Mouse (Mus musculus) c-Kit-positive CD71-positive TER-119-positive erythroid progenitor cells, embryonic 14.5 days (primary cell): ENCODE results near the gene Nav2.

Experiments
- DNase-seq: peaks from one replicate; pipeline ENCODE4 v3.0.0-alpha.2; 2013; ENCODE audit warnings: low spot score

Nav2 gene

DNA sequence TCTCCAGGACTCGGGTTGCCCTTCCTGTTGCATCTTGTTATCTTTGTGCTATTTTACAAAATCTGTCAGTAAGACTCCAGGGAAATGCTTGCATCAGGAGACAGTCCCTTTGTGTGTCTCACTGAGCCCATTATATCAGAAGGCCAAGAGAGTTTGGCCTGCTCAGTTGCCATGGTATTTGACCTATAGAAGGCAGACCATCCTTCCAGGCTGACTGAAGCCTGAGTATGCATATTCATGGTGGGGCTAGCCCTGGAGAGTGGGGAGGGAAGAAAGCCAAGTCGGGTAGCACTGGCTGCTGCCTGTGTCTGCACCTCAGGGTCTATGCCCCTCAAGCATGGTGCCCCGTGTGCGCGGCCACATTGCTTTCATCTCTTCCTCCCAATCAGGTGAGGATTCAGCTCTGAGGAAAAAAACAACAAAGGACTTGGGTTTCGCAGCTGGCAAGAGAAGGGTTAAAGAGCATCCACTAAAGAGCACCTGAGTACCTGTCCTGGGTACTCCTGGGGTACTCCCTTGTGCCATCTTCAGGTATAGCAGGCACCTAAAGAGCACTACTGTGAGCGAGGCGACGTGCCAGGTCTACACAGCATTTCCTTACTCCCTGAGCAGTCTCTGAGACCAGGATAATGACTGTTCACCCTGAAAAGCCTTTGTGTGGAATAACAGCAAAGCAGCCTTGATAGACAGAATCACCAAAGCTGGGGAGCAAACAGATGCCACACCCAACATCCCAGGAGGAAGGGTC, 144.5 kb downstream of the Nav2 start:
- DNase-seq: no peak

DNA sequence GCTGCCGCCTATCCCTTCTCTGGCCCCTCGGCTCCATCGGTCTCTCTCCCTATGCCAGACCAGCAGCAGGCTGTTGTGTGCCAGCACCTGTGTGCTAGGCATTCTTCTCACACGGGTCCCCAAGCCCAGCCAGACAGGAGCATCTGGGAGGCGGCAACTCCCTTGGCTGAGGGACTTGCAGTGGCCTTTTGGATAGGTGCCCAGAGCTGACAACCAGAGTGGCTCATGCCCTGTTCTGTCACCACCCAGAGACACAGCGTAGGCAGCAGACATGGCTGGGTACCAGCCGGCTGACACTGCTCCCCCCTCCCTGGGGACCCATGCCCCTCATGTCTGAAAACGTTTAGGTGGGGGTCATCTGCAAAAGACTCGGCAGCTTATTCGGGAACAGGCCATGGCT, 146.8 kb downstream of the Nav2 start:
- DNase-seq: no peak

DNA sequence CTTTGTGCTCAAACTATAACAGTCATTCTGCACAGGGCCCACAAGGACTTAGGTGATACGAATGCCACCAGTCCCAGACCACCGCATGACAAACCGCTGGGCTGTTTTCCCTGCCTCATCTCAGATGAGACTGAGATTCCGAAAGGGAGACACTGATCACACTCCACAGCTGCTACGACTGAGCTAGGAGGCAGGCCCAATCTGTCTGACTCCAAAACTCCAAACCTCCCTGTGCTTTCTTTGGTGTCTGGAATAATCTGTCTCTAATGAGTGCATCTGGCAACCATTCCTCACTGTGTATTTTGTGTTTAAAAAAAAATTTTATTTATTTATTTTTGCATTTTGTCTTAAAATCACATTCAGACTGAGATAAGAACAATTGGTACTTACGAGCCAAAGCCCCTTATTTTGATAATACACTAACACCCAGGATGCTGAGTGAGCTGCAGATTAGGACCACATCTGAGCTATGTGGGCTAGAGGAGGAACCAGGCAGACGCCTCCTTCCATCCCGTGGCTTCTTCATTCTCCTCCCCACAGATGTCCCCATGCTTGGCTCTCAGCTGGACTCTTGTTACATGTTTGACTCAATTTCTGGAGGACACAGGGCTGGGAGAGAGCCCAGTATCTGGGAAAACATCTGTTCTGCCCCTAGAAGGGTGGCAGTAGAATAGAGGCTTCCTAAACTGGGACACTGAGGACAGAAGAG, 149.9 kb downstream of the Nav2 start:
- no peak for DNase-seq

DNA sequence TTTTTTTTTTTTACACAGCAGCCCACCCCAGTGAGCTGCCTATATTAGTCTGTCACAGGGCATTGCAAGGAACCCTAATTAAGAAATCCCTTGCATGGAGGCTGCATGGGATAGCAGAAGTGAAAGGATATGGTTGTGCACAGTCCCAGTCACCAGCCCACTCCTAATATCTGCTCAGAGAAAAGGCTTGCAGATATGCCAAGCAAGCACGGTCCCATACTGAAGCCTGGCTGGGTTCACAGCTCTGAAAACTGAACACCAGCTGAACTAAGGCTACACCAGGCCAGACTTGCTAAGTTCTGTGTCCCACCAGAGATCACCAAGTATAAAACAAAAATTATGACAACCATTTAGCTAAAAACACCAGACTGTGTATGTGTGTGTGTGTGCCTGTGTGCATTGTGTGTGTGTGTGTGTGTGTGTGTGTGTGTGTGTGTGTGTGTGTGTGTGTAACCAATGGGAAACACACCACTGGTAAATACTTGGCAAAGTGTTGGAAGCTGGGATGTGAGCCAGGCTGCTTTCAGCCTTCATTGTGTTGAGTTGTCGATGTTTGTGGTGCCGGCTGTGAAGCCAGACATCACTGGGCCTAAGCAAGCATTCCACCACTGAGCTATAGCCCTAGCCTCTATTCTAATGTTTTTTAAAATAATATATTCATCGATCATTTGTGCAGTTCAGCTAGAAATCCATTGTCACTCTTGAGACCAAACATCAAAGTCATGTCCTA, 156.4 kb downstream of the Nav2 start:
- no peak for DNase-seq

DNA sequence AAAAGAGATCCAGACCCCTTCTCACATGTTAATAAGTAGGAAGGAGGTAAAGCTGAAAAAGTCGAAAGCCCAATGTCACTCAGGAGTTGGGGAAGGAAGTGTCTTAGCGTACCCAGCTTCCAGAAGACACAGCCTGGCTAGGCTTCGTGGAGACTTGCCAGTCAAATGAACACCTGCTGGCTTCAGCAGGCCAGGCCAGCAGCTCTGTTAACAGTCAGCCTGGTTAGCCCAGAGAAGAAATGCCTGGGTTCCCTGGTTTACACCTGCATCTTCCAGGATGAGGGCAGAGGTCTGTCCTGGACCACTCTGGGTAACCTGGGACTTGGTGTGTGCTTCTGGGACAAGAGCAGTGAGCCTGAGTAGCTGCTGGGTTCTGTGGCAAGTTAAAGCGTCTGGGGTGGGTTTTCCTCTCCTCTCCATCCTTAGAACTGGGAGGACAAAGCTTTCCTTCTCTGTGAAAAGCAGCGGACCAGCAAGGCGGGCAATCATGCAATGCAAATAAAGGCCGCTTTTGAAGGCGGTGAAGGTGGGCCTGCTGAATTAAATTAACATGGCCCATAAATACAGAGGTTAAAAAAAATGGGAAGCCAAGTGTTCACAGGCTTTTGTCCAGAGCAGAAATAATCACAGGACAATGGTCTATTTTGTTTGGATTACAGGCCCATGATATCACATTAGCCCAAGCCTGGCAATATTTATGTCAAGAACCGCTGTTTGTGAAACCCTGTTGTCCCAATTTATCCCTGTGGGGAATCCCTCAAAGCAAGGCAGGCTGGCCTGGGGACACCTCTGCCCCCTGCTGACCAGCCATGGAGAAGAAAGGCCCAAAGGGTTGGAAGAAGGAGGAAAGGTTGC, 157.3 kb downstream of the Nav2 start:
- DNase-seq: no peak

DNA sequence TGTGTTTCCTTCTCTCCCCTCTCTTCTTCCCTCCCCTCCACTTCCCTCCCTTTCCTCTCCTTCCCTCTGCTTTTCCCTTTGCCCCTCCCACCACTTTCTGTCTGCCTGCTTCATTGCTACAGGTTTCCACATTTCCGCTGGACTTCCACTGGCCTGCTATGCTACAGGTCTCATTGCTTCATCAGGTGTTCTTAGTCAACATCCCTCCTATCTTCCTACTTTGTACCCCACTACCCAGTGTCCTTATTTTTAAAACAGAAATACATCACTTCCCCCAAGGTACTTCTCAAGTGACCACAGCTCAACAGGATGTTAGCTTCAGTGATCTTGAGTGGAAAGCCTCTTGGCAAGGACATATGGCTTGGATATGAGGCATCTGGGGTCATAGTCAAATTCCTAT, 158.3 kb downstream of the Nav2 start:
- DNase-seq: no peak

DNA sequence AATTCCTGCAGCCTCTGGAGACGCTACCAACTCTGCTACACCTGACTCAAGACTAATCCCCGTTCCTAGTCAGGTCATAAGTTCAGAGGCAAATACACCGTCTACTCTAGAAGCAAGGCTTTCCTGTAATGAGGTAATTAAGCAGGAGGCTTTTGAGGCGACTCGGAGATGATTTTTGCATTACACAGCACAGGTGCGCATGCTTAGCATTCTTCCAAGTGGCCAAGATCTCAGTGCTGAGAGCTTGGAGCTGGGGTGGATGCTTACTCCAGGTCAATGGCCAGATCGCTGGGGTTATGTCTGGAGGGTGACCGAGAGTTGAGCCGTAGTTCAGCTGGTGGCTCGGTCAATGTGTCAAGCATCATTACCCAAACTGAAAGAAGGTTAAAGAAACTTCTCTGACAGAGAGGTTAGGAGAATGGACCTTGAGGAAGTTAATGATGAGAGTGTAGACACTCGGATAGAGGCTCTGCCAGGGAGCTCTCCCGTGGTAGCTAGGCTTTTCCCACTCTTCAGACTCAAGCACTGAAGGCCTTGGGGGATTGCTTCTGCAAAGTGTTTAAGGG, 161.0 kb downstream of the Nav2 start:
- no peak for DNase-seq

DNA sequence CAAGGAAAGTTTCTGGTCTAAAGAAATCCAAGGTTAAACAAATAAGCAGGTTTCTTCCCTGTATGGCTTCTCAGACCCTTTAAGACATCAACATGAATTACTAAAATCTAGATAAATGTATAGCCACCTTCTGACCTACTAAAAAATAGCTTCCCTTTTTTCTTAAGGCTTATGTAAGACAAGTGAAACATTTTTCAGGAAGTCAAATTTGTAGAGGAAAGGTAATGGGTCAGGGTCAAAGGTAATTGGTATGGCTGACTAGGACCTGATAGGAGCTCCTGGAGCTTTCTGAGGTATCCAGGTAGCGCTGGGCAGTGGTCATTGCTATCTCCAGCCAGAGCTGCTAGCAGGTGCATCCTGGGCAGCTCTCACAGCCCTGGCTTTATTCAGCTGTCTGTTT, 162.1 kb downstream of the Nav2 start:
- DNase-seq: no peak

DNA sequence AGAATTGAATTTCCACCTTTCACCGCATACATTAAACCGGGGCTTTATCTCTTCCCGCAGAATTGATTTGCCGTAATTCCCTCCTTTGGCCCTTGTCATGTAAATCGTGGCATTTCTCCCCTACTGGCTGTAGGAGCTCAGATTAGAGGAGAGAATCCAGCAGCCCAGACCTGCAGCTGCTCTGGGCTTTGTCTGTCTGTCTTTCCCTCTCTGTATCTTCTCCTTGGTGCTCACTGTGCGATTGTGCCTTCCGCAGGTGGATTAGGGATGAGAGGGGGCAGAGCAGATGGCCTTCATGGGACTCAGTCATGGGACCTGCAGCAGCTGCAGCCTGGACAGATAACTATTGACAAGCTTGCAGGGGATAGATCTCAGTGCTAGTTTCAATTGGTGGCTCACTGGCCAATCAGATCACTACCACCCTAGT, 162.6 kb downstream of the Nav2 start:
- DNase-seq: no peak

DNA sequence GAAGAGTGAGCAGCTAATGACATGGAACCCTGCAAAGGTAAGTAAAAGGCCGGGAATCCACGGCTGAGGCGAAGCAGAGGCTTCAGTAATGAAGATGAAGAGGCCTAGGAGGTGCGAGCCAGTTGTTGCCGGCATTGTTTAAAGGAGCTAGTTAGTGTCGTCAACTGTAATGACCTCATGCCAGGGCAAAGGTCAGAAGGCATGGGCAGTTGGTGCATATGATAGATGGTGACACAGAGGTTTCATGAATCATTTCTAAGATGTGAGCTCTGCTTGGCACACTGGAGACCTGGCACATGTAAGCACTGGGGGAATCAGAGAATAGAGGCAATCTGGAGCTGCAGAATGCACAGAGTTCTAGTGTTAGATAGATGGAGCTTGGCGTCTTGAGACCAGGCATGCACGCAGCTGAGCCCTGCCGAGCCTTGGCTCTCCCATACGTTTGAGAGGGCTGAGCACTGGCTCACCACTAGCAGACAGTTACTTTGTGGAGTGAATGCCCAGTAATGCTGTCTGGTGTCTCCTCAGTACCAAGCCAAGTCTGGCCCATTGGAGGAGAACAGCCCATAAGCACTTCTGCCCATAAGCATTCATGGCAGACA, 166.9 kb downstream of the Nav2 start:
- DNase-seq: no peak

DNA sequence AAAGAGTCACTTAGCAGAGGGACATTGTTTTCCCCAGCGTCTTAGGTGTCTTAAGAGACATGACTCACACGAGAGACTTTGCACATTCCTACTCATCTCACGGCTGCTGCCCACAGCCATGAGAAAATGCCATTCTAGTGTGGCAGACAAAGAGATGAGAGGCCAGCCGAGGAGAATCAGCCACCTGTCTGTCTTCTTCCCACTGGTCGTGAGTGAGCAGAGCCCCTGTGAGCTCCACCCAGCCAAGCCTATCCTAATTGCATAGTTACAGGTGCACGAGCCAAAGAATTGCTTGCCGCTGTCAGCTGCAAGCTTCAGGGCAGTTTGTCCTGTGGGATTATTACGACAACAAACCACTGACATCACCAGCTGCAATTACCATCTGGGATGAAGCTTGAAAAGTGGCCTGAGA, 167.8 kb downstream of the Nav2 start:
- DNase-seq: no peak

DNA sequence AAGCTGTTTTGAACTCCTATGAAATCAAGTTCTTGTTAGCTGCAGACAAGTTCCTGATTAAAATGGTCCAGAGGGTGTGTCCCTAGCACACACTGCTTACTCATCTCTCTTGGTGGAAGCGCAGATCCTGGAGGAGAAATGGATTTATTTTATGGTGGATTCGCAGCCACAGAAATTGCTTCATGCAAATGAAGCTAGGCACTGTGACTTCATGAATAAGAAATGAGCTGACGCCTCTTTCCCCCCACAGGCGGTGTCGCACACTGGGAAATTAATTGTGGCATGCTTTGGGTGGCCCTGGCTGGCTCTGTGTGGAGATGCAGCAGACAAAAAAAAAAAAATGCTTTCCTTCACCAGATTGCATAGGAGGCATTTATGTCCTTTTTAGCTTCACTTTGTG, 170.4 kb downstream of the Nav2 start:
- DNase-seq: no peak

DNA sequence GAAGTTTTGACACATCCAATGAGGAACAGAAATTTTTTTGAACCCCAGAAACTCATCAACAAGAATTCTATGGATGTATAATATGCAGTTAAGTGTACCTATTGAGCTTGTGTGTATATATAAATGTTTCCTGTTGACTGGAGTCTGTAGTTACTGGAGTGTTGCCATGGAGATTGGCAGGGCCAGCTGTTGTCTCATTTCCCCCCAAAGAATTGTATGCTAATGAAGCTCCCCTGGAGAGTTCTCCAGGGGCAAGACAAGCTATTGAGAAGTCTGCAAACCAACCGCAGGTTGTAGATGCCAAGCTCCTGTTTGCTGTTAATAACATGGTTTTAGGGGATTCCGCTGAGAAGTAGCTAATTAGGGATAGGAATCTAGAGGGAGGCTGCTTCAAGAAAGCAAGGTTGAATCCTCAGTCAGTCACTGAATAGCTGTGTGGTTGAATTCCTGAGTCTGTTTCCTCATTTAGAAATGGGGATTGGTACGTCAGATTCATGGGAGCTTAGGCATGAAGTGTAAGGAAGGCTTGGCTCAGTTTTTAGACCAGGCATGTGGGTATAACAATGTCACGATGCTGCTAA, 174.2 kb downstream of the Nav2 start:
- DNase-seq: no peak

DNA sequence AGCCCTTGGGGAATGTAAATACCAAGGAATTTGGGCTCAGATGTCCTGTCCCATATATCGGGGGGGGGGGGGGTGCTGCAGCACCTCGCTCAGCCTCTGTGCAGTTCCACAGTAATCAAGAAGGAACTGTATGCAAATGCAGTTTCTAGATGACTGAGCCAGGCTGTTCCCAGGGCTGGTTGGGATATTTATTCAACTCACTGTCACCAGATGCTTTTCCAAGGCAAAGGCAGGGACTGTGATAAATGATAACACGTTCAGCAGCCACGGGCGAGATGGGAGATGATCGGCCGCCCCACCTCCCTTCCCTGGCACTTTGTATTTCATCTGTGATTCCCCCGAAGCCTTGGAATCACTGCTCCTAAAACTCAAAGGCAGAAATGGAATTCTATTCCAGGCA, 176.3 kb downstream of the Nav2 start:
- no peak for DNase-seq

DNA sequence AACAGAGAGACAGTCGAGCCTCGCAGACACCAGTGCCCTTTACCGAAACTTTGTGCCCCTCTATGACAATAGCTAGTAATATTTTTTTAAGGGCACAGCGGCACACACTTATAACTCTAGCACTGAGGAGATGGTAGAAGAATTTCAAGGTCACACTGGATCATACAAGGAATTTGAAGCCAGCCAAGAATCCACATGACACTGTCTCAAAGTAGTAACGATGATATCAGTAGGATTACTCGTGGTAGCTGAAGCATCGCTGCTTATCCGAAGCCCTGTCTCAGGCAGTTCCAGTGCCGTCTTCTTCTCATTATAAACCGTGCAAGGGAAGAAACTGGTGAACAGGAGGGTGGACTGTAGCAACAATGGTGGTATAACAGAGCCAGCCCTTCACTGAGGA, 177.2 kb downstream of the Nav2 start:
- no peak for DNase-seq

DNA sequence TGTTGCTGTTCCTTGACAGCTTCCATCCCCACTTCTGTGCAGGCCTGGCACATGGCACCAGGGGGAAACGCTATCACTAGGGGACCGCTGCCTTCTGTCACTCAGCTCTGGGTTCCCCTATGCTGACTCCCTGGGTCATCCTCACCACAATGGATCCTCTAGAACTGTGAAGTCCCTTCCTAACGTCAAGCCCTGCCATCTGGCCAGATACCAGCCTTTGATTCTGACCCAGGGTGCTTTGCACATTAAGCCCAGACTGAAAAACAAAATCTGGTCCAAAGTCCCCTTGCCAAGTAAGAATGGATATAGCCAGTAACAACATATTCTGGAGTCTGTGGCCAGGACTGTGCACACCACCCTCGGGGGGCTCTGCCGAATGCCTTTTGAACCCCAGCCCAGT, 178.6 kb downstream of the Nav2 start:
- DNase-seq: no peak

DNA sequence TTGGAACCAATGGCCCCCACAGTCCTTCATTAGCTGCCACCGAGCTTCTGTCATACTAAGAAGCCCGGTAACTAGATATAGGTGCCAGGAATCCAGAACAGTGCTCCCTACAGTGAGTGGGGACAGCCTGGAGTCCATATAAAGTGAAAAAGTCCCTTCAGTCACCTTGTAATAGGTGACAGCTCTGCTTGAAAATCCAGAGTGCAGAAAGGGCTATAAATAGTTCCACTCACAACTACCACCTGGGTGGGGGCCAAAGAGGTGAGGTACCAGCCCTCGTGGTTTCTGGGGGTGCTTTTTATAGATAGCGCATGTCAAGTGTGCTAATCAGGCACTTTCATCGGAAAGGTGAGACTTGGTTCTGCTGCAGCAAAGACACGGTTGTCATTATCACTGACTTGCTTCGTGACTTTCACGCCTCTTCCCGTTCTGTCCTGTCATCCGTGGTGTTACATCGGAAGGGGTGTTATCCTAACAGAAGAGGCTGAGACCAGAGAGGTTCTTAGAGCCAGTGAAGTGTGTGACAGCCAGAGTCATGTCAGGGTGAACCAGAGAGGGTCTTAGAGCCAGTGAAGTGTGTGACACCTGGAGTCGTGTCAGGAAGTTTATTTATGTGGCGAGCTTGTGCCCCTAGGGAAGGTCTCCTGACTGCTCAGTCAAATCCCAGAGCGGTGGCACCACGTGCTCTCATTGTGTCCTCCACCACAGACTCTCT, 179.8 kb downstream of the Nav2 start:
- DNase-seq: no peak

DNA sequence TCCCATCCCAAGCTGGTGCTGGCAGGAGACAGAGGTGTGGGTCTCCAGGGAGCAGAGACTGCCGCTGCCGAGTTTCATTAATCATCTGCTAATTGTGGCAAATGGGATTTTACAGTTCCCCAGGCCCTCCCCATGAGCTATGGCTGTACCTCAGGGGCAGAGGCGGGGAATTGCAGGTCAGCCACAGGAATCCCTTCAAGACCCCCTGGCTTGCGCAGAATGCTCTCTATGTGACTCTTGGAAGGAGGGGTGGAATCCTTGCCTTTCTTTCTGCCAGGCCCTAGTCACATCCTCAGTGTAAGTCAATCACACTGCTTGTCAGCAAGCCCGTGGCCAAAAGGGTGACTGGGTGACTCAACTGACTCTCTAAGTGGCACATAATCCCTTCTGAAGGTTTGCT, 182.9 kb downstream of the Nav2 start:
- DNase-seq: no peak

DNA sequence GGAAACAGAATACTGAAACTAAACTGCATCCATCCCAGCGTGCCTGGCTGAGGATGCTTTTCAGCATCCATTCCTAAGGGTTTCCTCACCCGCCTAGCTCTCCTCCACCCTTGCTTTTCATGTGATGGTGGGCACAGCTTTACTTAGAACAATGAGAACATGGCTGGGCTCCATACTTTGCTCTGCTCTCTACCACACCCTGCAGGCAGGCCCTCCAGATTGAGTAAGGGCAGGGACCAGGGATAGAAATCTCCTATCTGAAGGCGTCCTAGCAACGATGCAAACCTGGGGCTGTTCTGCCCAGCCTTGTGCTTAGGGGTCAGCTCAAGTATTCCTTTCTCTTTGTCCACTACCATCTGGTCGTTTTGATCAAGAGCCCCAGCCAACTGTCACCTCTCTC, 183.4 kb downstream of the Nav2 start:
- DNase-seq: no peak

DNA sequence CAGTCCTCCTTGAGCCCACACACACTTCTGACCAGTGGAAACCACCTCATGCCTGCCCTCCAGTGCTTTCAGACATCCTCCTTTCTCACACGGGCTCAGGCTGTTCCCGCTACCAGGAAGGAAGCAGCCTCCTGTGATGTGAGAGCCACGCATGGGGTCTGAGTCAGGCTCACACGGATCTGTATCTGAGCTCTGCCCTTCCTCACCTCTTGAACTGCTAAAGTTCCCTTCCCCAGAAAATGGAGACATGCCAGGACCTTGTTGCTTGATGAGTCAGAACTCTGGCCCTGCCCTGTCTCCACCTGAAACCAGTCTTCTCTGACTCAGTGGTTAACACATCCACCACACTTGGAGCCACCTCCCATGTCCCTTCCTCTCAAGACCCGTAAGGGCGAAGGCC, 185.1 kb downstream of the Nav2 start:
- DNase-seq: no peak
